Mouse (Mus musculus): ENCODE results near the gene Asb15. TPM values are rescaled to one million over a fixed set of nuclear protein-coding genes. Genes with fewer than 3 reads are reported as not detected.

Asb15 gene
- total and polyA plus RNA-seq, 3 experiments = not detected

DNA sequence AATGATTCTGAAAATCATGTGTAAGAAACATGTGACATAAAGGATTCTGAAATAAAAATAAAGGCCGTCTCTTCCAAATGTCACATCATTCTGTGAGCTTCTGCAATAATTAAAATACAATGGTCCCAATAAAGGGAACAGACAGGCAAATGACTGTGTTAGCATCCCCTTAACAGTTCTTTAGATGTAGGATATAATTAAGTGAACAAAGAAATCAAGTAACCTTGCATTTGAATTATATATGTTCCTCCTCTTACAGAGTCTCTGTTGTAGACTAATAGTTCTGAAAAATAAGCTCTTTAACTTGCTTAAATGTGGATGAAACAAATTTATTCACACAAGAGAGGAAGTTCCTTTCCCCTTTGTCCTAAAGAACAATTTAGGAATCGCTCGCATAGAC, 10.5 kb downstream of the Asb15 start:
- Histone ChIP-seq H3K4me3 (ENCODE audit: control insufficient read depth in 1 of 2, insufficient read depth in 1 of 2, low read depth in 2 of 2, low read length in 2 of 2) (no peak overlapping the region), H3K9ac (ENCODE audit: control insufficient read depth, low read depth, low read length, poor library complexity, severe bottlenecking) (no peak overlapping the region), H3K36me3 (ENCODE audit: control insufficient read depth in 1 of 2, insufficient read depth in 2 of 2, low read length in 2 of 2) (no peaks in the 10 kb centered on the region), H3K79me2 (ENCODE audit: control insufficient read depth, insufficient read depth, low read length, poor library complexity) (no peaks in the 10 kb centered on the region), H3K9me3 (replicated peaks; ENCODE audit: insufficient read depth, low read length) (no peaks in the 10 kb centered on the region), H3K27me3 (ENCODE audit: control insufficient read depth in 1 of 2, insufficient read depth in 2 of 2, low read length in 2 of 2) (no peaks in the 10 kb centered on the region; a peak in 1 of 4 replicates), H3K27ac (ENCODE audit: control insufficient read depth, low read depth, low read length) (no peak overlapping the region), H3K4me1 (ENCODE audit: control insufficient read depth in 1 of 2, insufficient read depth in 2 of 2, low read length in 2 of 2) (no peaks in the 10 kb centered on the region)
- DNase-seq (ENCODE audit: low read depth, low spot score) = no peak
- TF ChIP-seq POLR2AphosphoS5 (IDR thresholded peaks at IDR 0.05; ENCODE audit: borderline replicate concordance, low read depth, low read length) = no peak
- TF ChIP-seq ZKSCAN1 (IDR thresholded peaks at IDR 0.05; ENCODE audit: low read depth, low read length) = no peak
- no peak for TF ChIP-seq GATA1 (IDR thresholded peaks at IDR 0.05; ENCODE audit: low read depth, low read length)
- TF ChIP-seq POLR2A (IDR thresholded peaks at IDR 0.05; ENCODE audit: control insufficient read depth in 1 of 2, insufficient read depth in 1 of 2, low read depth in 1 of 2, low read length in 2 of 2, poor library complexity in 1 of 2) = no peak
- TF ChIP-seq NRF1 (IDR thresholded peaks at IDR 0.05; ENCODE audit: insufficient read depth, low read depth, low read length, poor library complexity, severe bottlenecking) = no peak
- TF ChIP-seq SMC3 (IDR thresholded peaks at IDR 0.05; ENCODE audit: low read depth, low read length) = no peak
- no peak for TF ChIP-seq ELF1 (IDR thresholded peaks at IDR 0.05; ENCODE audit: low read depth, low read length)
- TF ChIP-seq RCOR1 (IDR thresholded peaks at IDR 0.05; ENCODE audit: low read depth, low read length) = no peak
- TF ChIP-seq UBTF (IDR thresholded peaks at IDR 0.05; ENCODE audit: borderline replicate concordance, insufficient read depth, low read depth, low read length) = no peak
- no peak for TF ChIP-seq CTCF (IDR thresholded peaks at IDR 0.05 in 2 of 3, conservative IDR thresholded peaks at IDR 0.05 in 1 of 3; ENCODE audit: control insufficient read depth in 1 of 3, insufficient read depth in 1 of 3, low read depth in 2 of 3, low read length in 3 of 3, poor library complexity in 1 of 3, severe bottlenecking in 1 of 3)

GRCm38 (mm10) chr6:24540106-24540505, 12.2 kb downstream of the Asb15 start:
- Histone ChIP-seq H3K9ac (ENCODE audit: control insufficient read depth, low read depth, low read length, poor library complexity, severe bottlenecking) (no peak overlapping the region), H3K4me3 (ENCODE audit: control insufficient read depth in 1 of 2, insufficient read depth in 1 of 2, low read depth in 2 of 2, low read length in 2 of 2) (no peak overlapping the region), H3K27me3 (ENCODE audit: control insufficient read depth in 1 of 2, insufficient read depth in 2 of 2, low read length in 2 of 2) (no peaks in the 10 kb centered on the region; a peak in 2 of 4 replicates), H3K4me1 (ENCODE audit: control insufficient read depth in 1 of 2, insufficient read depth in 2 of 2, low read length in 2 of 2) (no peaks in the 10 kb centered on the region), H3K27ac (ENCODE audit: control insufficient read depth, low read depth, low read length) (no peak overlapping the region), H3K36me3 (ENCODE audit: control insufficient read depth in 1 of 2, insufficient read depth in 2 of 2, low read length in 2 of 2) (no peaks in the 10 kb centered on the region), H3K9me3 (replicated peaks; ENCODE audit: insufficient read depth, low read length) (no peaks in the 10 kb centered on the region), H3K79me2 (ENCODE audit: control insufficient read depth, insufficient read depth, low read length, poor library complexity) (no peaks in the 10 kb centered on the region)
- TF ChIP-seq GABPA (IDR thresholded peaks at IDR 0.05; ENCODE audit: low read depth, low read length) = no peak
- TF ChIP-seq ZKSCAN1 (IDR thresholded peaks at IDR 0.05; ENCODE audit: low read depth, low read length) = no peak
- TF ChIP-seq CHD1 (IDR thresholded peaks at IDR 0.05; ENCODE audit: low read depth, low read length) = no peak
- no peak for TF ChIP-seq RCOR1 (IDR thresholded peaks at IDR 0.05; ENCODE audit: low read depth, low read length)
- TF ChIP-seq USF2 (IDR thresholded peaks at IDR 0.05; ENCODE audit: borderline replicate concordance in 1 of 2, insufficient read depth in 1 of 2, low read depth in 1 of 2, low read length in 2 of 2) = no peak
- TF ChIP-seq ZMIZ1 (IDR thresholded peaks at IDR 0.05; ENCODE audit: low read depth, low read length) = no peak
- no peak for TF ChIP-seq RAD21 (IDR thresholded peaks at IDR 0.05; ENCODE audit: low read depth, low read length)
- TF ChIP-seq CHD2 (IDR thresholded peaks at IDR 0.05; ENCODE audit: low read length) = no peak
- no peak for TF ChIP-seq ZC3H11A (IDR thresholded peaks at IDR 0.05; ENCODE audit: low read depth, low read length)
- TF ChIP-seq HCFC1 (IDR thresholded peaks at IDR 0.05; ENCODE audit: low read depth, low read length) = no peak
- TF ChIP-seq POLR2AphosphoS2 (IDR thresholded peaks at IDR 0.05; ENCODE audit: low read length) = no peak
- TF ChIP-seq POLR2AphosphoS5 (IDR thresholded peaks at IDR 0.05; ENCODE audit: borderline replicate concordance, low read depth, low read length) = no peak
- TF ChIP-seq MYB (IDR thresholded peaks at IDR 0.05; ENCODE audit: low read depth, low read length) = no peak
- no peak for TF ChIP-seq SMC3 (IDR thresholded peaks at IDR 0.05; ENCODE audit: low read depth, low read length)
- no peak for TF ChIP-seq EP300 (IDR thresholded peaks at IDR 0.05; ENCODE audit: low read depth in 1 of 2, low read length in 2 of 2)
- no peak for DNase-seq (ENCODE audit: low read depth, low spot score)
